Mouse (Mus musculus) cerebellum, adult 11 months (tissue): ENCODE results near the gene Tiam1.

Experiments used
- DNase-seq: peaks from one replicate; pipeline ENCODE4 v3.0.0; 2022

Tiam1 gene

GRCm38 (mm10) chr16:89990288-89990955 lies 153.1 kb downstream of the Tiam1 start:
- DNase-seq, result no peak

- DNase-seq, result no peak
These were observed 153.8 kb downstream of the Tiam1 start for GRCm38 (mm10) chr16:89989816-89990215.

- DNase-seq, result no peak
These were observed 156.8 kb downstream of the Tiam1 start for GRCm38 (mm10) chr16:89986672-89987362.

GRCm38 (mm10) chr16:89985702-89986481 lies 157.7 kb downstream of the Tiam1 start:
- no peak for DNase-seq

- peak; percentile 55 for DNase-seq
These were observed 163.4 kb downstream of the Tiam1 start for GRCm38 (mm10) chr16:89980075-89980744.

GRCm38 (mm10) chr16:89975441-89975840 lies 168.1 kb downstream of the Tiam1 start:
- no peak for DNase-seq

- no peak for DNase-seq
These were observed 169.5 kb downstream of the Tiam1 start for GRCm38 (mm10) chr16:89973814-89974712.

GRCm38 (mm10) chr16:89972854-89973487 lies 170.6 kb downstream of the Tiam1 start:
- DNase-seq, result no peak

GRCm38 (mm10) chr16:89972018-89972417 lies 171.6 kb downstream of the Tiam1 start:
- DNase-seq, result no peak

GRCm38 (mm10) chr16:89968058-89968457 lies 175.5 kb downstream of the Tiam1 start:
- no peak for DNase-seq

GRCm38 (mm10) chr16:89962876-89963275 lies 180.7 kb downstream of the Tiam1 start:
- DNase-seq, result no peak

- DNase-seq, result no peak
These were observed 182.7 kb downstream of the Tiam1 start for GRCm38 (mm10) chr16:89960904-89961303.

- peak; percentile 64 for DNase-seq
These were observed 183.2 kb downstream of the Tiam1 start for GRCm38 (mm10) chr16:89960186-89960878.

GRCm38 (mm10) chr16:89958982-89959381 lies 184.6 kb downstream of the Tiam1 start:
- peak; percentile 72 for DNase-seq

- no peak for DNase-seq
These were observed 185.5 kb downstream of the Tiam1 start for GRCm38 (mm10) chr16:89958030-89958429.

- no peak for DNase-seq
These were observed 189.0 kb downstream of the Tiam1 start for GRCm38 (mm10) chr16:89954525-89954924.

- DNase-seq, result no peak
These were observed 189.5 kb downstream of the Tiam1 start for GRCm38 (mm10) chr16:89954114-89954513.

GRCm38 (mm10) chr16:89952821-89953220 lies 190.7 kb downstream of the Tiam1 start:
- no peak for DNase-seq

GRCm38 (mm10) chr16:89950754-89951153 lies 192.8 kb downstream of the Tiam1 start:
- peak; percentile 89 for DNase-seq

GRCm38 (mm10) chr16:89950251-89950650 lies 193.3 kb downstream of the Tiam1 start:
- no peak for DNase-seq

GRCm38 (mm10) chr16:89948040-89948439 lies 195.5 kb downstream of the Tiam1 start:
- no peak for DNase-seq
